Mouse (Mus musculus): ENCODE measurements around the gene Thegl.
A peak's percentile ranks its signal among the peaks of the same experiment; 100 is the strongest.
"Not testable (repeated sequence)": the region's sequence is repeated elsewhere in the genome, so short reads cannot be mapped to it uniquely, and the experiment has no call there.

The Thegl gene

GRCm38 (mm10) chr5:77094510-77095491 lies 79.0 kb downstream of the Thegl start:
- peak; percentile 73 to 82 for DNase-seq

GRCm38 (mm10) chr5:77096194-77096593 lies 80.4 kb downstream of the Thegl start:
- DNase-seq, result not testable (repeated sequence)

GRCm38 (mm10) chr5:77097686-77098085 lies 81.9 kb downstream of the Thegl start:
- DNase-seq, result peak in 1 of 2 experiments; percentile 33

- no peak for DNase-seq
These were observed 83.1 kb downstream of the Thegl start for GRCm38 (mm10) chr5:77098874-77099273.

GRCm38 (mm10) chr5:77099317-77099996 lies 83.6 kb downstream of the Thegl start:
- DNase-seq, result peak; percentile 47 to 60

GRCm38 (mm10) chr5:77099997-77100380 lies 84.2 kb downstream of the Thegl start:
- no peak for DNase-seq

GRCm38 (mm10) chr5:77100691-77101090 lies 84.9 kb downstream of the Thegl start:
- DNase-seq, result no peak

GRCm38 (mm10) chr5:77102522-77103365 lies 86.9 kb downstream of the Thegl start:
- no peak for DNase-seq

GRCm38 (mm10) chr5:77107146-77107822 lies 91.5 kb downstream of the Thegl start:
- DNase-seq, result no peak

- DNase-seq, result no peak
These were observed 93.0 kb downstream of the Thegl start for GRCm38 (mm10) chr5:77108806-77109205.

GRCm38 (mm10) chr5:77109814-77110213 lies 94.0 kb downstream of the Thegl start:
- DNase-seq, result no peak
